Comparison of ENCODE assay signal across 21 mouse cellular contexts in the genomic region with DNA sequence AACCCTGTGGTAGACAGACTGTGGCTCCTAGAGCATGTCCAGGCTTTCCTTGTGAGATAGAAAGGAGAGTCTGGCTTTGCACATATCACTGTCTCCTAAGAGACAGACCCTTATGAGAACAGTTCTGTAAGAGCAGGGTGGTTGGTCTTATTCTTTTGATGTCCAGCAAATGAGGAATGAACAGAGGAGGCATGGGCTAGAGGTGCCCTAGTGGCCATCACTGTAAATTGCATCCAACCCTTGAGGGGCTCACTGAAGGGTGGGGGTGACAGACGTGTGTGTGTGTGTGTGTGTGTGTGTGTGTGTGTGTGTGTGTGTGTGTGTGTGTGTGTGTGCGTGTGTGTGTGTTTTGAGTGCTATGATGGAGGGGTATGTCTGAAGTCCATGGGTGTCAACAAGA. TPM values are rescaled to one million over a fixed set of nuclear protein-coding genes. Genes with fewer than 3 reads are reported as not detected.
A peak's percentile ranks its signal among the peaks of the same experiment; 100 is the strongest.
DNase-seq lines count a peak whose midpoint lies in the region; ATAC-seq and TF ChIP-seq lines count a peak whose summit lies in the region.
"Had no signal": no experiment of that assay in that cellular context is flagged by ENCODE, and none has a peak within 500 bp of the region (broad histone marks: within the 10 kb centered on the region; RNA-seq: fewer than 3 reads in every experiment).

No protein-coding gene starts in this region.

- H3K27me3 ChIP-seq in forebrain, postnatal 0 days (ENCODE audit: insufficient read depth, low read length): no peaks in the 10 kb centered on the region
- H3K27me3 ChIP-seq in forebrain, embryonic 13.5 days: no peaks in the 10 kb centered on the region
- H3K27me3 ChIP-seq: forebrain, embryonic 15.5 days; hindbrain, embryonic 12.5 days; midbrain, embryonic 12.5 days; stomach, embryonic 15.5 days had no signal

- TF ChIP-seq CTCF in forebrain, postnatal 0 days (IDR thresholded peaks at IDR 0.05; ENCODE audit: low read depth): peak; percentile 35
- peak; percentile 53 for TF ChIP-seq CTCF in layer of hippocampus, adult 2 months (conservative IDR thresholded peaks at IDR 0.05)
- peak; percentile 32; the same call in 1 of the 2 replicates for TF ChIP-seq CTCF in brain, embryonic 14.5 days (IDR thresholded peaks at IDR 0.05; ENCODE audit: borderline replicate concordance, extremely low read depth, insufficient read depth, insufficient read length)

- no peak for DNase-seq in forebrain, postnatal 0 days
- no peak for DNase-seq in layer of hippocampus, adult 2 months (ENCODE audit: low spot score in 2 of 2)
- DNase-seq in layer of hippocampus, adult 9-10 months (ENCODE audit: low spot score): no peak
- DNase-seq in A20 (ENCODE audit: low read depth, low spot score): peak; percentile 35
- no peak for DNase-seq in brain, embryonic 14.5 days (ENCODE audit: low read depth)
- DNase-seq in gastrocnemius, postnatal 25 days: no peak
- no peak for DNase-seq in urinary bladder, postnatal 25 days (ENCODE audit: low spot score)
- DNase-seq: adrenal gland, postnatal 36 days; cerebellum, adult 9-10 months; kidney, postnatal 25 days; lung, postnatal 14 days; right cerebral cortex, postnatal 14 days had no signal

- H3K9me3 ChIP-seq in forebrain, postnatal 0 days (ENCODE audit: low read length): no peaks in the 10 kb centered on the region
- H3K9me3 ChIP-seq in forebrain, embryonic 13.5 days (replicated peaks): no peaks in the 10 kb centered on the region
- H3K9me3 ChIP-seq: forebrain, embryonic 15.5 days; heart, embryonic 15.5 days; hindbrain, embryonic 12.5 days; midbrain, embryonic 12.5 days; stomach, embryonic 15.5 days had no signal

- H3K27ac ChIP-seq in forebrain, postnatal 0 days (ENCODE audit: low read depth, low read length): no peak overlapping the region
- no peak overlapping the region for H3K27ac ChIP-seq in forebrain, embryonic 13.5 days
- H3K27ac ChIP-seq in layer of hippocampus, adult 2 months: no peak overlapping the region
- H3K27ac ChIP-seq: forebrain, embryonic 15.5 days; heart, embryonic 15.5 days; hindbrain, embryonic 12.5 days; midbrain, embryonic 12.5 days; stomach, embryonic 15.5 days had no signal

- TF ChIP-seq POLR2A in brain, embryonic 14.5 days (IDR thresholded peaks at IDR 0.05; ENCODE audit: borderline replicate concordance, extremely low read depth, insufficient read depth, insufficient read length, poor library complexity, severe bottlenecking): no peak

- no peak overlapping the region for H3K9ac ChIP-seq in forebrain, postnatal 0 days
- H3K9ac ChIP-seq in forebrain, embryonic 13.5 days: no peak overlapping the region
- H3K9ac ChIP-seq: forebrain, embryonic 15.5 days; heart, embryonic 15.5 days; hindbrain, embryonic 12.5 days; midbrain, embryonic 12.5 days; stomach, embryonic 15.5 days had no signal

- no peaks in the 10 kb centered on the region for H3K36me3 ChIP-seq in forebrain, postnatal 0 days (ENCODE audit: insufficient read depth)
- H3K36me3 ChIP-seq in forebrain, embryonic 13.5 days (ENCODE audit: poor library complexity, severe bottlenecking): no peaks in the 10 kb centered on the region
- H3K36me3 ChIP-seq: forebrain, embryonic 15.5 days; heart, embryonic 15.5 days; hindbrain, embryonic 12.5 days; midbrain, embryonic 12.5 days; stomach, embryonic 15.5 days had no signal

- H3K4me1 ChIP-seq in forebrain, postnatal 0 days (ENCODE audit: insufficient read depth): no peaks in the 10 kb centered on the region
- H3K4me1 ChIP-seq in forebrain, embryonic 13.5 days: no peaks in the 10 kb centered on the region
- H3K4me1 ChIP-seq: forebrain, embryonic 15.5 days; midbrain, embryonic 12.5 days; stomach, embryonic 15.5 days had no signal

- no peak overlapping the region for H3K4me2 ChIP-seq in forebrain, postnatal 0 days (ENCODE audit: low read depth)
- H3K4me2 ChIP-seq in forebrain, embryonic 13.5 days: no peak overlapping the region
- H3K4me2 ChIP-seq: forebrain, embryonic 15.5 days; heart, embryonic 15.5 days; hindbrain, embryonic 12.5 days; midbrain, embryonic 12.5 days; stomach, embryonic 15.5 days had no signal

- 75% methylated on average over 2 of the region's 2 CpGs for WGBS in forebrain, postnatal 0 days
- 57% methylated on average over 2 of the region's 2 CpGs for WGBS in forebrain, embryonic 13.5 days

- no peak for ATAC-seq in forebrain, postnatal 0 days
- no peak for ATAC-seq in forebrain, embryonic 13.5 days
- ATAC-seq: forebrain, embryonic 15.5 days; intestine, embryonic 16.5 days had no signal

- H3K4me3 ChIP-seq in forebrain, postnatal 0 days (ENCODE audit: low read depth, low read length): no peak overlapping the region
- no peak overlapping the region for H3K4me3 ChIP-seq in forebrain, embryonic 13.5 days
- no peak overlapping the region for H3K4me3 ChIP-seq in layer of hippocampus, adult 2 months
- H3K4me3 ChIP-seq: erythroblast, embryonic 14.5 days; forebrain, embryonic 15.5 days; heart, embryonic 15.5 days; hindbrain, embryonic 12.5 days; midbrain, embryonic 12.5 days; stomach, embryonic 15.5 days had no signal

RNA-seq across cellular contexts. Expression of a gene that starts 32.2 kb away (rescaled TPM):
- total RNA-seq in forebrain, postnatal 0 days (2014; rRNA removed): 0.71 and 0.92 TPM in 2 replicates
- polyA plus RNA-seq in forebrain, postnatal 0 days (2015; fragmentation: Nextera tagmentation; extraction: Ambion mirVana): 0.43 and 0.63 TPM in 2 replicates
- polyA plus RNA-seq in forebrain, embryonic 13.5 days (2015; fragmentation: Nextera tagmentation; extraction: Ambion mirVana): 0.27 and 0.39 TPM in 2 replicates
- total RNA-seq in layer of hippocampus, adult 2 months (2021): 1 to 10 TPM; 1.5 to 1.6 TPM
- polyA plus RNA-seq in brain, embryonic 14.5 days (2012; rRNA removed): 0.61 and 1.5 TPM in 2 replicates
- total RNA-seq in gastrocnemius, postnatal 25 days (2021): 1 to 10 TPM; 1.1 to 2.0 TPM
- total RNA-seq: granulocyte monocyte progenitor cell, adult 5-6 weeks had no signal
- polyA plus RNA-seq: erythroblast, embryonic 14.5 days had no signal
